In genomic region chr8:105206766-105207275, GRCm38 (mm10) we compare ENCODE assay signal across 20 mouse cellular contexts. TPM values are rescaled to one million over a fixed set of nuclear protein-coding genes. Genes with fewer than 3 reads are reported as not detected.
DNase-seq lines count a peak whose midpoint lies in the region; ATAC-seq and TF ChIP-seq lines count a peak whose summit lies in the region.
"Had no signal": no experiment of that assay in that cellular context is flagged by ENCODE, and none has a peak within 500 bp of the region (broad histone marks: within the 10 kb centered on the region; RNA-seq: fewer than 3 reads in every experiment).

No protein-coding gene starts in this region.

- intact Hi-C loops in left cerebral cortex, postnatal 4 days (cut with DNase I): no loop called here
- intact Hi-C loops in left cerebral cortex, adult 2 months (cut with DNase I): no loop called here
- intact Hi-C loops in gastrocnemius, postnatal 14 days (cut with DNase I; ENCODE audit: low total_unique reads): loop anchor here (5.0 kb wide), 1 partner anchor 50 kb away; no protein-coding TSS in a partner anchor

- no peak overlapping the region for H3K4me3 ChIP-seq in left cerebral cortex, adult 2 months
- H3K4me3 ChIP-seq: forebrain, embryonic 12.5 days; heart, adult 2 months; liver, embryonic 12.5 days had no signal

- ATAC-seq in cerebellum, adult (ENCODE audit: insufficient number of reproducible peaks, low FRiP score, low TSS enrichment): no peak
- ATAC-seq: liver, embryonic 12.5 days had no signal

- peak; percentile 15 to 42 for DNase-seq in cerebellum, postnatal 14 days
- DNase-seq in left cerebral cortex, postnatal 4 days: peak; percentile 52
- no peak for DNase-seq in left cerebral cortex, adult 2 months (ENCODE audit: extremely low spot score in 1 of 2, low spot score in 2 of 2)
- peak; percentile 24 for DNase-seq in brain, adult 2 months (ENCODE audit: low read depth, low spot score)
- peak; percentile 50 for DNase-seq in layer of hippocampus, adult 9-11 months
- no peak for DNase-seq in gastrocnemius, postnatal 14 days
- no peak for DNase-seq in lung, adult 18-20 months
- DNase-seq: adrenal gland, postnatal 25 days; cerebellum, postnatal 25 days; embryo, embryonic 11 days; gastrocnemius, postnatal 25 days; heart, adult 2 months; heart, postnatal 36 days; kidney, adult 11 months; lung, embryonic 14.5 days; lung, postnatal 4 days had no signal

- H3K27ac ChIP-seq in left cerebral cortex, adult 2 months: no peak overlapping the region
- H3K27ac ChIP-seq: forebrain, embryonic 12.5 days; heart, adult 2 months; kidney, postnatal 0 days; liver, embryonic 12.5 days had no signal

- TF ChIP-seq CTCF in left cerebral cortex, adult 2 months (IDR thresholded peaks at IDR 0.05): no peak

RNA-seq across cellular contexts. Expression of gene D230025D16Rik, which starts 18.1 kb away (rescaled TPM):
- 10 to 100 TPM; 30.9 to 33.0 TPM for total RNA-seq in left cerebral cortex, postnatal 4 days (2021)
- 10 to 100 TPM; 37.9 to 38.3 TPM for total RNA-seq in left cerebral cortex, adult 2 months (2021)
- 10 to 100 TPM; 14.6 to 18.7 TPM for total RNA-seq in gastrocnemius, postnatal 14 days (2021)

RNA-seq across cellular contexts. Expression of gene Cbfb, which starts 36.3 kb away (rescaled TPM):
- 10 to 100 TPM; 39.0 to 47.0 TPM for total RNA-seq in left cerebral cortex, postnatal 4 days (2021)
- total RNA-seq in left cerebral cortex, adult 2 months (2021): 10 to 100 TPM; 20.7 to 22.3 TPM
- 10 to 100 TPM; 37.2 TPM for total RNA-seq in gastrocnemius, postnatal 14 days (2021)

RNA-seq across cellular contexts. Expression of gene B3gnt9, which starts 48.1 kb away (rescaled TPM):
- total RNA-seq in left cerebral cortex, postnatal 4 days (2021): 1 to 10 TPM; 4.2 to 4.7 TPM
- total RNA-seq in left cerebral cortex, adult 2 months (2021): 1 to 10 TPM; 2.1 to 2.8 TPM
- 1 to 10 TPM; 5.1 to 6.1 TPM for total RNA-seq in gastrocnemius, postnatal 14 days (2021)

RNA-seq across cellular contexts. Expression of gene Tradd, which starts 57.6 kb away (rescaled TPM):
- 10 to 100 TPM in 1 of 2 experiments, 1 to 10 TPM in 1; 9.2 to 11.1 TPM for total RNA-seq in left cerebral cortex, postnatal 4 days (2021)
- total RNA-seq in left cerebral cortex, adult 2 months (2021): 1 to 10 TPM; 8.0 TPM
- 1 to 10 TPM; 2.8 to 3.9 TPM for total RNA-seq in gastrocnemius, postnatal 14 days (2021)

RNA-seq across cellular contexts. Expression of gene Fbxl8, which starts 57.6 kb away (rescaled TPM):
- total RNA-seq in left cerebral cortex, postnatal 4 days (2021): under 1 TPM; 0.60 to 0.84 TPM
- 1 to 10 TPM in 1 of 2 experiments, under 1 TPM in 1; 1.00 to 1.1 TPM for total RNA-seq in left cerebral cortex, adult 2 months (2021)
- 1 to 10 TPM; 1.3 TPM for total RNA-seq in gastrocnemius, postnatal 14 days (2021)

Comparison
In these comparisons a context has a peak if more than half of its experiments do, and no peak if none do; other contexts are left out.
1. DNase-seq: peak in cerebellum, postnatal 14 days (2 of 2), left cerebral cortex, postnatal 4 days (single experiment), brain, adult 2 months (single experiment) and layer of hippocampus, adult 9-11 months (single experiment); none in left cerebral cortex, adult 2 months (0 of 2), gastrocnemius, postnatal 14 days (single experiment) and lung, adult 18-20 months (0 of 2).